Mouse (Mus musculus): ENCODE measurements around the gene Mllt6.
"Not testable (repeated sequence)": the region's sequence is repeated elsewhere in the genome, so short reads cannot be mapped to it uniquely, and the experiment has no call there.

The Mllt6 gene

DNA sequence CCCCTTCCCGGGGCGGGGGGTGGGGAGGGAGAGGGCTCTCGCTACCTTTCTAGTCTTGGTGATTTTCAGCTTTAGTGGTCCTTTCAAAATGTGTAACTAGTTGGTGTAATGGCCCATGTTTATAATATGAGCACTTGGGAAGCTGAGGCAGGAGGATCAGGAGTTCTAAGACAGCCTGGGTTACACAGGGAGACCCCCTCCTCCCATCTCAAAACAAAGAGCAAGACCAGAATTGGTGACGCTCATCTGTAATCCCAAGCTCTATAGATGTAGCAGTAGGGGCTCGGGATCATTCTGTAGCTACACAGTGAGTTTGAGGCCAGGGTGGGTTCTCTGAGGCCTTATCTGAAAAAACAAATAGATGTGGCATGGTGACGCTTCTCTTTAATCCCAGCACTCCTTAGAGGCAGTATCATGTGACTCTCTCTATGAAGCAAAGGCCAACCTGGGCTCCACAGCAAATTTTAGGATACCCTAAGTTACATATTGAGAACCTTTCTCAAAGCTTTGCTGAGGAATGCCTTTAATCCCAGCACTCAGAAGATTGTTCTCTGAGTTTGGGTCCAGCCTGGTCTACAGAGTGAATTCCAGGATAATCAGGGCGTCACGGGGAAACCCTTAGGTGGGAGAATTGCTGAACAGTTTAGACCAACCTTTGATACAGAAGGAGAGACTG is 19.7 kb upstream of the Mllt6 start:
- ATAC-seq (ENCODE audit: insufficient number of reproducible peaks, low FRiP score, low TSS enrichment): no peak

DNA sequence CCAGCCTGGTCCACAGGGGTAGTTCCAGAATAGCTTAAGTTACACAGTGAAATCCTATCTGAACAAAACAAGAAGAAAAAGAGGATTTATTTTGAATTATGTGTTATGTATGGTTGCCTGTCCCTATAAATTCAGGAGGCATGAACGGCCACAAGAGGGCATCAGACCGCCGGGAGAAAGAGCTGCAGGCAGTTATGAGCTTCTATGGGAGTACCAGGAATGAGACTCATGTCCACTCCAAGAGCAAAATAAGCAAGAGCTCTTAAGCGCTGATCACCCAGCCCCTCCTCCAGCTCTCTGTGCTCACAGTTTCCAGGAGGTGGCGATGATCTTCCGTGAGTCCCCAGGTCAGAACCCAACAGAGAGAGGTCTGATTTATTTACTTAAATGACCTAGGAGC is 18.4 kb upstream of the Mllt6 start:
- ATAC-seq (ENCODE audit: insufficient number of reproducible peaks, low FRiP score, low TSS enrichment): no peak; the same call in 1 of the 2 replicates

DNA sequence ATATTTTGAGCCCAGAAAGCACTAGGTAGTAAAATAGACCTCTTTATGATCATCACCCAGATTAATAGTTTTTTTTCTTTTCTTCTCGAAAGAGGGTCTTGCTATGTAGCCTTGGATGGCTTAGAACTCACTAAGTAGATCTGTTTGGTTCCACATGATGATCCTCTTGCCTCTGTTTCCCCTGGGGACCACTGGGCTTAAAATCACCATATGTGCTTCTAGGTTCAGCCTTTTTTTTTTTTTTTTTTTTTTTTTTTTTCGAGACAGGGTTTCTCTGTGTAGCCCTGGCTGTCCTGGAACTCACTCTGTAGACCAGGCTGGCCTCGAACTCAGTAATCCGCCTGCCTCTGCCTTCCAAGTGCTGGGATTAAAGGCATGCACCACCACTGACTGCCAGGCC is 14.7 kb upstream of the Mllt6 start:
- not testable (repeated sequence) for ATAC-seq (ENCODE audit: insufficient number of reproducible peaks, low FRiP score, low TSS enrichment)

DNA sequence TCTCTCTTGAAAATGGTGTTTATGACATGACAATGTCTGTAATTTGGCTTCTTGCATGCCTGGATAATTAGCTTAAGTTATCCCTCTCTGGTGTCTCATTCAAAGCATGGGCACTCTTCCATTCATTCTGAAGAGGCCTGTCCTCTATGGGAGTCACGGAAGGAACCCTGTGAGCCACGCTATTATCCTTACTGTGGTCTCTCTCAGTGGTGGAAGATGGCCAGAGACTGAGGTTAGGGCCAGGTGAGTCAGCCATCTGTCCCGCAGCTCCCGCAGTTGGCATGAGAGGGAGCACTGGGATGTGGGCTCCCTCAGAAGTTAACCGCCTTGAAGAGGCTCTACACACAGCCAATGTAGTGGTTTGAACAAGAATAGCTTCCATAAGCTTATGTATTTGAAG is 12.9 kb upstream of the Mllt6 start:
- ATAC-seq (ENCODE audit: insufficient number of reproducible peaks, low FRiP score, low TSS enrichment): no peak; the same call in 1 of the 2 replicates

DNA sequence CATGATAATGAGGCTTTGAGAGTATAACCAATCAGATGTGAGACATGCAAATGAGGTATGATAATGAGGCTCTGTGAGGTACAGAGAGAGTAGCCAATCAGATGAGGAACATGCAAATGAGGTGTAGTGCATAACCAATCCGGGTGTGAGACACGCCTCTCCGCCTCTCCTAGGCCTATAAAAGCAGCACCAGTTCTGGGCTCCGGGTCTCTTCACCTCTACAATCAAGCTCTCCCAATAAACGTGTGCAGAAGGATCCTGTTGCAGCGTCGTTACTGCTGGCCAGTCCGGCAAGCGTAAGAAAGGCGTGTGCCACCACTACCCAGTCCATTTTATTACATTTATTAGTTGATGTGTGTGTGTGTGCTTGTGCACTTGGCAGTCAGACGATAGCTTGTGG is 9.8 kb upstream of the Mllt6 start:
- not testable (repeated sequence) for ATAC-seq (ENCODE audit: insufficient number of reproducible peaks, low FRiP score, low TSS enrichment)

DNA sequence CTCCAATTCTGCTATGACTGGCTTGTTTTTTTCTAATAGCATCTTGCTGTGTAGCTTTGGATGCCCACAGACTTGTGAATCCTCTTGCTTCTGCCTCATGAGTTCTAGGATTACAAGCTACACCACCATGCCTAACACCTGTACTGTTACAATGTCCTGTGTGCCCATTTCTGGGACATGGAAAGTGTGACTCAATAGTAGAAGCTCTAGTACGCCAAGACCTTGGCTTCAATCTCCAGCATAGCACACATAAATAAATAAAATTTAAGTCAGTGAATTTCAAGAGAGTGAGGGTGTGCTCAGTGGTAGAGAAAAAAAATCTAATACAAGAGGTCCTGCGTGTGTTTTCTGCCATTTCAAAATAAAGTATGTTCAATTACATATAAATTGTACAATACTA is 9.0 kb upstream of the Mllt6 start:
- no peak for ATAC-seq (ENCODE audit: insufficient number of reproducible peaks, low FRiP score, low TSS enrichment)

DNA sequence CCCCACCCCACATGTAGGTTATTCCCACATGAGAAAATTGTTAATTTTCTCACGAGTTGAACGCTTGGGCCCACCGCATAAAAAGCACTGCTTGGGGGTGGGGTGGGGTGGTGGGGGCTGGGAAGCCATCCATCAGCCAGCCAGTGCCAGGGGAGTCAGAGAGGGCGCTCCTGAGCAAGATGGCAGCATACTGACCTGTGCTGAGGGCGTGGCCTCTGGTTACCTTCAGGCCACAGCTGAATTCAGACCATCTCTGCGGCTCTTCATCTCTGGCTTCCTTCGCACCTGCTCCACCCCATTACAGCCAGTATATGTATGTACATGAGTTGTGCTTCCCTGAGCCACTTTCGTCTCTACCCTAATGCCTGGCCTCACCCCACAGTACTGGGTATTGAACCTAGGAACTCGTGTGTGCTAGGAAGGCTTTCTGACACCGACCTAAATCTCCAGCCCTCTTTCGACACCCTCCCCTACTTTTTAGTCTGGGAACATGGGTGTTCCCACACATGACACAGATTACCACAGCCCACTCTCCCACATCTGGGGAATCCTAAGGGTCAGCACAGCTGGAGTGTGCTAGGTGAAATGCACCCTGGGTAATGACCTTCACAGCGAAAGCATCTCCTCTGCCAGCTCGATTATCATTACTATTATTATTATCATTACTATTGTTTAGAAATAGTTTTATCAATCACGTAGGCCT is 6.8 kb upstream of the Mllt6 start:
- no peak for ATAC-seq (ENCODE audit: insufficient number of reproducible peaks, low FRiP score, low TSS enrichment)

DNA sequence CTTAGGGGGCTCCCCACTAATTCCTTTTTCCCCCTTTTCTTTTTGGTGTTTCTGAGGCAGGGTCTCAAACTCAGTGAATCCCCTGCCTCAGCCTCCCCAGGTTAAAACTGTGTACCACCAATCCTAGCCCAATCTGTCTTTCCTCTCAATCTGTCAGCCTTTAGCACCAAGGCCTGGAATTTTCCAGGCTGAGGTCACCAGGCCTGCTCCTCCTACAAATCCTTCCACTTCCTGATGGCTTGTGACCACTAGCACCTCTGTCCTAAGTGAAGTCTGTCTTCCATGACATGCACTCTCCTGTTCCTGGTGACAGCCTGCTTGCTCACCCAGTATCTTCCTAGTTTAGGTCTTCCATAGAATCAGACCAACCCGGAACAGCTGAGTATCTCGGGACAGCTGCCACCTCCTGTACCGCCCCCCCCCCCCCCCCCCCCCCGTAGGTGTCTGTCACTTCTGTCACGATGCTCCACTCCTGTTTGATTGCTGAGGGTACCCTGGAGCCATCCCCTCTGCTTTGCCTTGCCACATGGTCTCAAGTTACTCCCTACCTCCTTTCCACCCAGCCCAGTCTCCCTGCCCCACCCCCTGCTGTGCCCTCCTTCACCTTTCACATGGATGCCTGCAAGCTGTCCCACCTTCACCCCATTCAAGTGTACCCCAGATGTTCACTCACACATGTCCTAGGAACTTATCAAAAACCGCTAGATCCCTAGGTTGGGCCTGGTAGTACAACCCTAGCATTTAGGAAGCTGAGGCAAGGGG is 5.8 kb upstream of the Mllt6 start:
- ATAC-seq (ENCODE audit: insufficient number of reproducible peaks, low FRiP score, low TSS enrichment): no peak

DNA sequence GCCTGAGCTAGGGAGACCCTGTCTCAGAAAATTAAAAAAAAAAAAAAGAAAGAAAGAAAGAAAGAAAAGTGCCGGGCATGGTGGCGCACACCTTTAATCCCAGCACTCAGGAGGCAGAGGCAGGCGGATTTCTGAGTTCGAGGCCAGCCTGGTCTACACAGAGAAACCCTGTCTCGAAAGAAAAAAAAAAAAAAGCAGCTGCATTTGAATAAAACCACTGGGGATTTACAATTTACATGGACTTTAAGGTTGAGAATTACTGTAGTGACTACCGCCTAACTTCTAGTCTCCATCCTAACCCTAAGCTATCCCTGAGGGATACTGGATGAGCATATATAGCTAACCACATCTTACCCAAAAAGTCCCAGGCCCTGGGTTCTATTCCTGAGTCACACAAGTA is 5.2 kb upstream of the Mllt6 start:
- ATAC-seq (ENCODE audit: insufficient number of reproducible peaks, low FRiP score, low TSS enrichment): not testable (repeated sequence)

DNA sequence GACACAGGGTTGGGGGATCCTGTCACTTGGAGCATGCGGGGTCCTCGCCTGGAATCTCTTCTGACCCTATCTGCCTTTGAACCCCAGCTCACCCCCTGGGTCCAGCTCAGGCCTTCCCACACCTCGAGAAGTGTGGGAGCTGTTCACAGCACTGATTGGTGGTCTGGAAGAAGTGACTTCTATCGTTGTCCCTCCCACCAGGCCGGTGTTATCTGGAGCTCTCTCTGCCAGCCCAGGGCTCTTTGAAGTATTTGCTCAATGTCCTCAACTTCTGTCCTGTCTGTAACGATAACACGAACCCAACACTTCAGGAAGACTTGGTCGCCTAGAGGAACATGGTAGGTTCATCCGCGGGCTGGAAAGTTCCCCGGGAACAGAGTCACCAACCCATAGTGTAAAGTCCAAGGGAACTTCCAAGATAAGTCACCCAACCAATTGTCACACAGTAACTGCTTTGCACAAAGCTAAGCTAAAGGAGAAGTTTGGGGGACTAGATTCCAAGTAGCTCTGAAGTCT is 4.4 kb upstream of the Mllt6 start:
- ATAC-seq (ENCODE audit: insufficient number of reproducible peaks, low FRiP score, low TSS enrichment): no peak

DNA sequence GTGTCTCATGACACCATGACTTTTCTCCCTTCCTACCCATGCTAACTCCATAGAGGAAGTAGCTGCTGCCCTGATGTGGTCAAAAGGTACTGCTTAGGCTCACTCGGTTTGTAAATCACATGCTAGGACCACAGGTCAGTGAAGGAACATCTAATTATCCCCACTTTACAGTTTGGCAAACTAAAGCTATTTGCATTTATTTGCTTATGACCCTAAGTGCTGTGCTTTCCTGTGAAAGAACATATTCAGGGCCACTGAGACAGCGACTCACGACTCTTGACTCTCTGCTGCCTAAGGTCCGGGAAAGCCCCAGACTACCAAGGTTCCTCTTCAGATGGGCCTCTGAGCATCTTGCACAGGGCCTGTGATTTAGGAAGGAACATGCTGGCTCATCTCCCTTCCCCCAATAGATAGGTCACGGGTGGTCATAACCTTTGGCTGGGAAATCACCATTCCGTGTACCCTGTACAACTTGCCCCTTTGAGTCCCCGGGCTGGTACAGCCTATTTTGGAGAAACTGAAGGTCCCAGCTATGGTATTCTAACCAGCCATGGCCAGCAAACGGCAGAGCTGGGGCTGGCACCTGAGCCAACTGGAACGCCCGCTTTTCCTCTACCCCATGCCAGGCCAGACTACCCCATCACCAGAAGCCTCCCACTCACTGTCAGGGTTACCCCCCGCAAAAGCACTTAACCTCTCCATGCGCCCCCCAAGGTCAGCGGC is 3.8 kb upstream of the Mllt6 start:
- no peak for ATAC-seq (ENCODE audit: insufficient number of reproducible peaks, low FRiP score, low TSS enrichment)

DNA sequence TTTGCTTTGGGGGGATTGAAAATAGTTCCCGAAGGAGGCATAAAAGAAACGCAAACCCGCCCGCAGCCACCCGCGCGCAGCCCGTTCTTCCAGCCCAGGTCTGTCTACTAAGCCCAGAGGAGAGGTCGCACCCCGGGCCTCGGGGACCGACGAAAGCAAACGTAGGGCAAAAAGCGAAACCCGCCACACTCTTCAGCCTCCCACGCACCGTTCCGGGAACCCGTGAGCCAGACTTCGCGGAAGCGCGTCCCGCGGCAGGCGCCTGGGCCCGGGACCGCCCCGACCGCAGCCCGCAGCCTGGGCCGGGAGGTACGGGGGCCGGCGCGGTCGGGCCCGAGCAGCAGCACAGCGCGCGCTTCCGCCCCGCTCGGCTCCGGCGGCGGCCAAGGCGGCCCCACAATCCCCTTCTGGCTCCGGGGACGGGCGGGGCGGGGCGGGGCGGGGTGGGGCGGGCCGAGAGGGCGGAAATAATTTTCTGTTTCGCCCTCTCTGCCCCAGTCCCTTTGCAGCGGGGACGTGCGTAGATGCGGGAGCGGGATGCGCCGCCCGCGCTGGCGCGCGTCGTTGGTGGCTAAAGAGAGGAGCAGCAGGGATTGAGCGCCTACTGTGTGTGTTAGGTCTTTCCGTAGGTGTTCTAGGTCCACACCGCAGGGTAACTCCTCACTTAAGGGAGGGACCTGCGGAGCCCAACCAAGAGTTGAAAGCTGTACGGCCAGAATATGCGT is 3.1 kb upstream of the Mllt6 start:
- ATAC-seq (ENCODE audit: insufficient number of reproducible peaks, low FRiP score, low TSS enrichment): peak; percentile 57; the same call in 1 of the 2 replicates

DNA sequence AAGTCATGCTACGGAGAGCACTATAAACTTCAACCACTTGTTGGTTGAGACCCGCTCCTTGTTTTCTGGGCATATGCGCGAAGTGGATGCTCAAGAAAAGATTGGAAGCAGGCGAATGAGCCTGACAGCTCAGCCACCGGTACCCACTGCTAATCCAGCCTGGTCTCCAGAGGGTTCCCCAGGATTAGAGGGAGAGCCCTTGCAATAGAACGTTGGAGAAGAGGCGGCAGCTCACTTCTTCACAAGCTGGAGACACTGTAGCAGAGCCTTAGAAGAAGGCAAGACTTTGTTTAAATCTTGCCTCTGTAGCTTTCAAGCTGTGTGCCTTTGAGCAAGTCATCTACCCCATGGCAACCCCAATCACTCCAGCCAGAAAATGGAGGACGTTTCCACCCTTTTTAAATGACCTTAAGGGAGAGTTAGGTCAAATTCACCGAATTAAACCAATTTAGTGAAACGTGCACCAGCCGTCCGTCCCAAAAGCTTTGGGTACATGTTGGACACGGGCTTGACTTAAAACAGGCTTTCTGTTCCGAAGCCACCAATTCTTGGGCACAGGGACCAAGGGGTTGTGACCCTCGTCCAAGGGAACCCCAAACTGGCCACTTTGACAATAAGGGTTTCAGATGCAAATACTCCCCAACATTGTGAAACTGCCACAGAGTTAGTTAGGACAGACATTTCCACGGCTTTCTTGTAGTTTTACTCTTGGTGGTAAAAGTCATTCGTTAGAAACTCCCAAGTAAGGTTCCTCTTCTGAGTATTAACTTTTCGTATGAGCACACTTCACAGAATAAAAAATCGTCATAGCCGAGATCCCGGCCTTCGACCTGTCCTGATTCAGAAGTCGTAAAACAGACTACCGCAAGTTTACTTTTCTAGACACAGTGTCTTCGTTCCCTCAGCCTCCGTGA is 2.2 kb upstream of the Mllt6 start:
- no peak for ATAC-seq (ENCODE audit: insufficient number of reproducible peaks, low FRiP score, low TSS enrichment)

DNA sequence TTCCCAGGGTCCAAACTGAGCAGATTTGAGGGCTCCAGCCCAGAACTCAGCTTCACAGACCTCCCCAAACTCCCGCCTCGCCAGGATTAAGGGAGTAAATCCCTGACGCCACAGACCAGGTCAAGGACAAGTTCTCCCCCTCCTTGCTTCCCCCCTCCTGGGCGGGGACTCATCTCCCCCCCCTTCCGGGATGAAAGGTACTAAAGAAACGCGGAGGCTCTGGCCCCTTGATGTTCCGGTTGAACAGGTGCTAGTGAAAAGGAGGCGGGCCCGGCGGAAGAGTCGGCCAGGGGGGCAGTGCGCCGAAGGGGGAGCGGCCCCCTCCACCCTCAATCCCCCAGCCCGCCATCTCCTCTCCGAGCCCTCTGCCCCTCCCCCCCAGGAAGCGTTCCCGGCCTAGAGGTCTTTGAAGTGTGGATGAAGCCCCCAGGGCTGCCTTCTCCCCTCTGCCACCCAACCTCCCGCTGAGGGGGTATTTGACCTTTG is 1.5 kb upstream of the Mllt6 start:
- no peak for ATAC-seq (ENCODE audit: insufficient number of reproducible peaks, low FRiP score, low TSS enrichment)

DNA sequence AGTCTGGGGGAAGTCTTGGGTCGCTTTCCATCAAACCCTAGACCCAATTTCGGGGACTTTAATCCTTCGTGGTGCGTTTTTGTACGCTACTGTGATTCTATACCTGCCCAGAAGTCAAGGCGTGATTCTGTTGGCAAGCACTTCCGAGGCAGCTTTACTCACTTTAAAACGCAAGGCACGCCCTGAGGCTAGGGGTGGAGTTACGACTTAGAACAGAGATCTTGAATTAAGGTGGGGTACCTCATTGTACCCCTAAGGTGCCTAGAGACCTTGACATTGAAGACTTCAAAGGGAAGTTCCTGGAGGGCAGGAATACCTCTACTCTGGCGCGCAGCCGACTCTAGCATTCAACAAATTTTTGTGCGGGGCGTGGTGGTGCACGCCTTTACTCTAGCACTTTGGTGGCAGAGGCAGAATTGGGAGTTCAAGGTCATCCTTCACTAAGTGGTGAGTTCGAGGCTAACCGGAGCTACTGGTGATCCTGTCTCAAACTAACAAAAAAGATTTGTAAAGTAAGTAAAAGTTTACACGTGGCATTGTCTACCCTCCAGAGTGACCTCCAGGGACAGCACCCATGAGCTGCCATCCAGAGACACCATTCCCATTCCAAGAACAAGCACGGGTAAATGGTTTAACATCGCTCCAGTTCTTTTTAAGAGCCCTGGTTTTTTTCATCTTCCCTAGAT is 864 bp upstream of the Mllt6 start:
- no peak for ATAC-seq (ENCODE audit: insufficient number of reproducible peaks, low FRiP score, low TSS enrichment)

DNA sequence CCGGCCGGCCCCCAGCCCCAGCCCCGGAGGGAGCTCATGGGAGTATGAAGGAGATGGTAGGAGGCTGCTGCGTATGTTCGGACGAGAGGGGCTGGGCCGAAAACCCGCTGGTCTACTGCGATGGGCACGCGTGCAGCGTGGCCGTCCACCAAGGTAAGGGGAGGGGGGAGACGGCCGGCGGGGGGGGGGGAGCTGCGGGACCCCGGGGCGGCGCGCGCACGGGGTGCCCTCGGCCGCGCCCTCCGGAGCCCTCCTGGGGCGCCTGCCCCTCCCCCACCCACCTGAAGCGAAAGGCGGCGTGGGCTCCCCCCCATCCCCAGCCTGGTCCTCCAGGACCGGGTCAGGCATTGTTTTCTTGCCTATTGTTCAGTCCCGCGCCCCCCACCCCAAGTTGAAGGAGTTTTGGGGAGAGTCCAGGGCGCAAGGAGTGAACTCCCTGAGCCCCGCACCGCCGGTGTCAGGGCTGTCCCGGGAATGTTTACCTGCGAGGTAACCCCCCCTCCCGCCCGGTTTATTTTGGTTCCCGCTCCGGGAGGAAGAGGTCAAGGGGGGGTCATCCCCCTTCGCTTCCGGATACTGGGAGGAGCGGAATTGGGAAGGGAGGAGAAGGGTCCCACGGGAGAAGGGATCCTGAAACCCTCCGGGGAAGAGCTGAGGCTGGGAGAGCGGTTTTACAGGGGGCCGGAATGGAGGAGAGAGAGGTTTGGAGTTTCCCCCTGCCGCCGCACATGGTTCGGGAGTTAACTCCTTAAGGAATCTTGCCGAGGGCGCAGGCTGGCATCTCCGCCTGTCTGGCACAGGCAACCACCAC is 519 bp downstream of the Mllt6 start:
- ATAC-seq (ENCODE audit: insufficient number of reproducible peaks, low FRiP score, low TSS enrichment): no peak

DNA sequence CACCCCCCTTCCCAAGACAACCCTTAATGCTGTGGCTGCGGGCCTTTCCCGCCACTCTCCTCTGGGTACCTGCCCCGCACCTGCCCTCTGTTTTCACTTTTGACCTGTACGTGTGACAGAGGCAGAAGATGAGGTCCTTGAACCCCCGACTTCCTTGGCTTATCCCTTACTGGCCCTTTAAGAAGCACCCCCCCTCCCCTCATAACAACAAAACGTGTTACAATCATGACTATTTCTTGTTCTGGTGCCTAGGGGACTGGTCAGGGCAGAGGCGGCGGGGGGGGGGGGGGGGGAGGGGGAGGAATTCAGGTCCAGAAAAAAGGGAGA is 1.1 kb downstream of the Mllt6 start:
- no peak for ATAC-seq (ENCODE audit: insufficient number of reproducible peaks, low FRiP score, low TSS enrichment)
